Mouse (Mus musculus): ENCODE results near the gene Serpina3g. TPM values are rescaled to one million over a fixed set of nuclear protein-coding genes. Genes with fewer than 3 reads are reported as not detected.

The Serpina3g gene
- total RNA-seq, 1 experiment: 0.27 TPM

GRCm38 (mm10) chr12:104262863-104263262, 26.8 kb downstream of the Serpina3g start, which contains the start of gene Serpina3i:
TSS of gene Serpina3i (plus strand) at chr12:104263122.
- peak; percentile 54 for DNase-seq (ENCODE audit: low read depth, low spot score)
- in situ Hi-C loops (cut with MboI; ENCODE audit: low sequenced_read_pairs in 2 of 2, unreplicated experiment in 2 of 2): no loop called here
- Histone ChIP-seq H3K9me3 (ENCODE audit: control insufficient read depth, insufficient read depth, low read depth, low read length) (no peaks in the 10 kb centered on the region; the same call in 1 of the 2 replicates), H3K9ac (ENCODE audit: insufficient read depth, low read depth, low read length, poor library complexity, severe bottlenecking) (no peak within 1 kb of the TSS), H3K36me3 (ENCODE audit: control insufficient read depth, insufficient read depth, low read length, poor library complexity, severe bottlenecking) (no peaks in the 10 kb centered on the region), H3K27ac (ENCODE audit: insufficient read depth, low read depth, low read length, poor library complexity, severe bottlenecking) (no peak within 1 kb of the TSS; the same call in 1 of the 2 replicates), H3K4me3 (ENCODE audit: insufficient read depth in 1 of 2, low read depth in 1 of 2, low read length in 2 of 2, poor library complexity in 1 of 2, severe bottlenecking in 1 of 2) (no peak within 1 kb of the TSS), H3K4me1 (ENCODE audit: control insufficient read depth in 2 of 2, insufficient read depth in 2 of 2, low read length in 2 of 2, poor library complexity in 1 of 2) (peaks cover 2 to 5% of the 10 kb centered on the region in 2 experiments; a peak in 2 of 4 replicates)
- TF ChIP-seq ZNF384 (IDR thresholded peaks at IDR 0.05; ENCODE audit: low read depth, low read length) (no peak), ZC3H11A (IDR thresholded peaks at IDR 0.05; ENCODE audit: borderline replicate concordance, low read depth, low read length) (no peak)

- TF ChIP-seq MAFK (IDR thresholded peaks at IDR 0.05; ENCODE audit: insufficient read depth, low read depth, low read length): no peak
- TF ChIP-seq ZC3H11A (IDR thresholded peaks at IDR 0.05; ENCODE audit: borderline replicate concordance, low read depth, low read length): no peak
- TF ChIP-seq ZNF384 (IDR thresholded peaks at IDR 0.05; ENCODE audit: low read depth, low read length): no peak
- TF ChIP-seq CHD2 (IDR thresholded peaks at IDR 0.05; ENCODE audit: low read depth, low read length): no peak
- TF ChIP-seq HCFC1 (IDR thresholded peaks at IDR 0.05; ENCODE audit: borderline replicate concordance, insufficient read depth, low read length): no peak
- H3K36me3 ChIP-seq (ENCODE audit: control insufficient read depth, insufficient read depth, low read length, poor library complexity, severe bottlenecking): no peaks in the 10 kb centered on the region
- H3K4me3 ChIP-seq (ENCODE audit: insufficient read depth in 1 of 2, low read depth in 1 of 2, low read length in 2 of 2, poor library complexity in 1 of 2, severe bottlenecking in 1 of 2): no peak overlapping the region
- no peak overlapping the region for H3K27ac ChIP-seq (ENCODE audit: insufficient read depth, low read depth, low read length, poor library complexity, severe bottlenecking)
- H3K4me1 ChIP-seq (ENCODE audit: control insufficient read depth in 2 of 2, insufficient read depth in 2 of 2, low read length in 2 of 2, poor library complexity in 1 of 2): peaks cover 2 to 5% of the 10 kb centered on the region in 2 experiments; a peak in 2 of 4 replicates
- in situ Hi-C loops (cut with MboI; ENCODE audit: low sequenced_read_pairs in 2 of 2, unreplicated experiment in 2 of 2): no loop called here
- H3K9me3 ChIP-seq (ENCODE audit: control insufficient read depth, insufficient read depth, low read depth, low read length): no peaks in the 10 kb centered on the region; the same call in 1 of the 2 replicates
- DNase-seq (ENCODE audit: low read depth, low spot score): no peak
- no peak overlapping the region for H3K9ac ChIP-seq (ENCODE audit: insufficient read depth, low read depth, low read length, poor library complexity, severe bottlenecking)
Measured at GRCm38 (mm10) chr12:104266374-104266773, 30.3 kb downstream of the Serpina3g start.

DNA sequence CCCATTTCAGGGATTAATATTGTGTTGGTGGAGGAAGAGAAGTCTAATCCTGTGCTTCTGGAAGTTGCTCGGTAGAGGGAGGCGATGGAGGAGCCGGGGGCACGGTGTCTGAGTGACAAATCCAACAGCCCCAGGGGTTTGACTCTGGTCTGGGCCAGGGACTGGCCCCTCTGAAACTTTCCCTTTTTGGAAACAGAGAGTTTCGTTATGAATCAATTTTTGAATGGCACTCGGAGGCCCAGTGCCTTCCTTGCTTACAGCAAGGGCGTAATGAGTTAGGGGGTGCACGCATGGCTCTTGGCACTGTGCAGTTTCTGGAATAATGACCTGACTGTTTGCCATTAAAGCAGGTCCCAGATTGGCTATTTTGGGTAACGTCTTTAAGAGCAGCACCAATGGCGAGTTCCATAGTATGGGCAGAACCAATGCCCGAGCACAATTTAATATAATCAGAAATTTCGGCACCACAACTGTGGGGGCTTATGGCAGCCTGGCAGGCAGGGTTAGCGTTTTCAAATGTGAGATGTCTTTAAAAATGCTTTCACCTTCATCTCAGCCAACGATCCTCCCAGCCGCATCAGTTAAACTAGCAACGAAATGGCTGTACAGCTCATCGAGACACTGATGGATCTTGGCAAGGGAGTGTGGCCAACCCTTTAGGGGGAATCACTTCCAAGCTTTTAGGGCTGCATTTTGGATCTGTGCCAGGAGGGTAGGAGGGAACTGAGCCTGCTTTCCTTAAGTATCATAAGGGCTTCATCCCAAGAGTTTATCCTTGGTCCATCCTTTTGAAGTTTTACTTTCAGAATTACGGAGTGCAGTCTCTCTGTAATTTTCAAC, 42.4 kb downstream of the Serpina3g start:
- in situ Hi-C loops (cut with MboI; ENCODE audit: low sequenced_read_pairs in 2 of 2, unreplicated experiment in 2 of 2): no loop called here
- no peaks in the 10 kb centered on the region for H3K4me1 ChIP-seq (ENCODE audit: control insufficient read depth in 2 of 2, insufficient read depth in 2 of 2, low read length in 2 of 2, poor library complexity in 1 of 2)
- no peak for DNase-seq (ENCODE audit: low read depth, low spot score)

GRCm38 (mm10) chr12:104279056-104279435, 43.0 kb downstream of the Serpina3g start:
- Histone ChIP-seq H3K9ac (ENCODE audit: insufficient read depth, low read depth, low read length, poor library complexity, severe bottlenecking) (no peak overlapping the region), H3K27ac (ENCODE audit: insufficient read depth, low read depth, low read length, poor library complexity, severe bottlenecking) (no peak overlapping the region), H3K4me1 (ENCODE audit: control insufficient read depth in 2 of 2, insufficient read depth in 2 of 2, low read length in 2 of 2, poor library complexity in 1 of 2) (no peaks in the 10 kb centered on the region), H3K4me3 (ENCODE audit: insufficient read depth in 1 of 2, low read depth in 1 of 2, low read length in 2 of 2, poor library complexity in 1 of 2, severe bottlenecking in 1 of 2) (no peak overlapping the region), H3K9me3 (ENCODE audit: control insufficient read depth, insufficient read depth, low read depth, low read length) (peaks cover 4% of the 10 kb centered on the region; the same call in 1 of the 2 replicates), H3K36me3 (ENCODE audit: control insufficient read depth, insufficient read depth, low read length, poor library complexity, severe bottlenecking) (no peaks in the 10 kb centered on the region)
- TF ChIP-seq ZNF384 (IDR thresholded peaks at IDR 0.05; ENCODE audit: low read depth, low read length) (no peak), CHD2 (IDR thresholded peaks at IDR 0.05; ENCODE audit: low read depth, low read length) (no peak)
- in situ Hi-C loops (cut with MboI; ENCODE audit: low sequenced_read_pairs in 2 of 2, unreplicated experiment in 2 of 2): no loop called here
- DNase-seq (ENCODE audit: low read depth, low spot score): no peak

More for the DNA sequence above, 42.4 kb downstream of the Serpina3g start:
- H3K9ac ChIP-seq (ENCODE audit: insufficient read depth, low read depth, low read length, poor library complexity, severe bottlenecking): no peak overlapping the region
- TF ChIP-seq MAFK (IDR thresholded peaks at IDR 0.05; ENCODE audit: insufficient read depth, low read depth, low read length): no peak
- no peak for TF ChIP-seq HCFC1 (IDR thresholded peaks at IDR 0.05; ENCODE audit: borderline replicate concordance, insufficient read depth, low read length)
- no peak for TF ChIP-seq ZNF384 (IDR thresholded peaks at IDR 0.05; ENCODE audit: low read depth, low read length)
- no peak for TF ChIP-seq CHD2 (IDR thresholded peaks at IDR 0.05; ENCODE audit: low read depth, low read length)
- no peak for TF ChIP-seq ZC3H11A (IDR thresholded peaks at IDR 0.05; ENCODE audit: borderline replicate concordance, low read depth, low read length)
- no peak overlapping the region for H3K27ac ChIP-seq (ENCODE audit: insufficient read depth, low read depth, low read length, poor library complexity, severe bottlenecking)
- H3K4me3 ChIP-seq (ENCODE audit: insufficient read depth in 1 of 2, low read depth in 1 of 2, low read length in 2 of 2, poor library complexity in 1 of 2, severe bottlenecking in 1 of 2): no peak overlapping the region
- no peaks in the 10 kb centered on the region for H3K36me3 ChIP-seq (ENCODE audit: control insufficient read depth, insufficient read depth, low read length, poor library complexity, severe bottlenecking)
- peaks cover 4% of the 10 kb centered on the region; the same call in 1 of the 2 replicates for H3K9me3 ChIP-seq (ENCODE audit: control insufficient read depth, insufficient read depth, low read depth, low read length)

All from ES-E14 (cell line).